Mouse (Mus musculus) brain, embryonic 14.5 days (tissue): ENCODE measurements around the gene Impdh2.

Experiments
- CTCF ChIP-seq: fragments of 200-500 bp; IDR thresholded peaks from 2 replicates; pipeline ENCODE4 v1.5.1; 2012; ENCODE audit warnings: inconsistent platforms, mild to moderate bottlenecking, moderate library complexity, borderline replicate concordance; ENCODE audit not compliant: insufficient read depth, insufficient read length; ENCODE audit errors: extremely low read depth
- POLR2A ChIP-seq: fragments of 200-500 bp; IDR thresholded peaks from 2 replicates; pipeline ENCODE4 v1.6.1; 2012; ENCODE audit warnings: mild to moderate bottlenecking, inconsistent platforms, borderline replicate concordance; ENCODE audit not compliant: poor library complexity, insufficient read depth, insufficient read length, severe bottlenecking; ENCODE audit errors: extremely low read depth

GRCm38 (mm10) chr9:108569381-108570206, 9.5 kb downstream of the Impdh2 start, which contains the start of gene Dalrd3:
- no peak for TF ChIP-seq CTCF
- no peak for TF ChIP-seq POLR2A
